Mouse (Mus musculus) kidney, adult 9 months (tissue): ENCODE measurements around the gene Mcm5.

Experiments used
- DNase-seq: peaks from one replicate; pipeline ENCODE4 v3.0.0; 2022

The Mcm5 gene

GRCm38 (mm10) chr8:75172009-75172685 is 62.8 kb downstream of the Mcm5 start:
- DNase-seq = no peak
